Mouse (Mus musculus) heart, embryonic 14.5 days (tissue): ENCODE measurements around the gene Abcf3. TPM values are rescaled to one million over a fixed set of nuclear protein-coding genes. Genes with fewer than 3 reads are reported as not detected.

Experiments used
- ATAC-seq: fragments of 200-750 bp; cut with Nextera tagmentation; 2 replicates; pipeline ENCODE4 v1.8.0; 2017; ENCODE audit warnings: low read depth, moderate TSS enrichment; ENCODE audit not compliant: insufficient number of reproducible peaks, insufficient read depth, low FRiP score
- H3K27ac ChIP-seq, 2 experiments: fragments of 200-500 bp in 1 of 2; fragments of 300-500 bp in 1 of 2; sonication (generic) in 1 of 2; replicated peaks in 1 of 2; 2 replicates each; pipeline ENCODE4 v1.5.1; 2012 to 2014; ENCODE audit warnings: low read depth in 2 of 2, low read length in 2 of 2, control low read depth in 1 of 2, mild to moderate bottlenecking in 1 of 2, mixed read lengths in 1 of 2; ENCODE audit not compliant: control insufficient read depth in 1 of 2, insufficient read depth in 1 of 2
- H3K27me3 ChIP-seq: fragments of 300-500 bp; sonication (generic); 2 replicates; pipeline ENCODE4 v1.6.1; 2014; ENCODE audit warnings: mild to moderate bottlenecking, low read length, control low read depth; ENCODE audit not compliant: control insufficient read depth, insufficient read depth
- H3K36me3 ChIP-seq: fragments of 300-500 bp; sonication (generic); 2 replicates; pipeline ENCODE4 v1.6.1; 2014; ENCODE audit warnings: mild to moderate bottlenecking, control low read depth, low read length, mixed read lengths; ENCODE audit not compliant: control insufficient read depth, insufficient read depth
- H3K4me1 ChIP-seq, 2 experiments: fragments of 200-500 bp in 1 of 2; fragments of 300-500 bp in 1 of 2; sonication (generic) in 1 of 2; 2 replicates each; pipeline ENCODE4 v1.6.1; 2012 to 2014; ENCODE audit warnings: low read length in 2 of 2, control low read depth in 1 of 2, mixed read lengths in 1 of 2; ENCODE audit not compliant: control insufficient read depth in 2 of 2, insufficient read depth in 2 of 2
- H3K4me2 ChIP-seq: fragments of 300-500 bp; sonication (generic); 2 replicates; pipeline ENCODE4 v1.6.1; 2014; ENCODE audit warnings: mild to moderate bottlenecking, low read length
- H3K4me3 ChIP-seq, 2 experiments: fragments of 200-500 bp in 1 of 2; fragments of 300-500 bp in 1 of 2; sonication (generic) in 1 of 2; 2 replicates each; pipeline ENCODE4 v1.5.1; 2012 to 2014; ENCODE audit warnings: low read length in 2 of 2, mild to moderate bottlenecking in 2 of 2, control low read depth in 1 of 2, low read depth in 1 of 2, moderate library complexity in 1 of 2; ENCODE audit not compliant: control insufficient read depth in 1 of 2, insufficient read depth in 1 of 2
- H3K9ac ChIP-seq: fragments of 300-500 bp; sonication (generic); 2 replicates; pipeline ENCODE4 v1.6.1; 2014; ENCODE audit warnings: mild to moderate bottlenecking, low read length
- H3K9me3 ChIP-seq: fragments of 300-500 bp; sonication (generic); 2 replicates; pipeline ENCODE4 v1.6.1; 2016; ENCODE audit warnings: low read length, control low read depth; ENCODE audit not compliant: control insufficient read depth
- WGBS: fragments of 180-500 bp; shearing (Covaris S2); extraction: QIAGEN DNeasy Blood & Tissue Kit; methylation state at CpG from one replicate; pipeline ENCODE4 v1.1.7; 2014; 5-methylcytosine and 5-hydroxymethylcytosine counted together
- polyA plus RNA-seq: library from polyadenylated mRNA; unstranded; fragments of >200 nt; fragmentation: Nextera tagmentation; extraction: Ambion mirVana; gene quantifications from 2 replicates; pipeline ENCODE4 v1.2.1, GENCODE M21; 2014

Abcf3 gene
- polyA plus RNA-seq, 1 experiment from 2014 or later: 37.1 TPM

DNA sequence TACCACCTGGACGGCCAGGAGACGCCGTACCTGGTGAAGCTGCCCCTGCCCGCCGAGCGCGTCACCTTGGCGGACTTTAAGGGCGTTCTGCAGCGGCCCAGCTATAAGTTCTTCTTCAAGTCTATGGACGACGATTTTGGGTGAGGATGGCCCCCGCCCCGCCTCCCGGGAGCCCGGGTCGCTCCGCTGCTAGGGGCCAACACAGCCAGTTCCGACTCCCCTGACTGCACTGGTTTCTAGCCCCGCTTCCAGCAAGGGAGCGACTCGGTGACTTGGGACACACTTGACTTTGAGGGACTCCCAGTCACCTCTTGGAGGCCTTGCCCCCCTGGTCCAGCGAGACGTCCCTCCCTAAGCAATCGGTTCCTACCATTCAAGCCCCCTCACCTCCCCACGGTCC is 31.2 kb upstream of the Abcf3 start:
- WGBS: under 1% methylated on average over 26 of the region's 26 CpGs
- Histone ChIP-seq H3K9ac (peak overlapping the region; percentile 97), H3K4me2 (peak overlapping the region; percentile 91), H3K4me3 (peak overlapping the region; percentile 76 to 85), H3K27ac (peak overlapping the region; percentile 92 to 94), H3K4me1 (peaks cover 0 to 31% of the 10 kb centered on the region in 2 experiments; a peak in 3 of 4 replicates), H3K9me3 (no peaks in the 10 kb centered on the region), H3K27me3 (no peaks in the 10 kb centered on the region), H3K36me3 (peaks cover 28% of the 10 kb centered on the region)
- peak; percentile 23 for ATAC-seq

GRCm38 (mm10) chr16:20517701-20518374 is 30.5 kb upstream of the Abcf3 start:
- H3K4me3 ChIP-seq: peak overlapping the region; percentile 76 to 85
- H3K9me3 ChIP-seq: no peaks in the 10 kb centered on the region
- peak; percentile 14; the same call in 1 of the 2 replicates for ATAC-seq
- peaks cover 0 to 31% of the 10 kb centered on the region in 2 experiments; a peak in 3 of 4 replicates for H3K4me1 ChIP-seq
- H3K27ac ChIP-seq: peak overlapping the region; percentile 92 to 94
- no peaks in the 10 kb centered on the region for H3K27me3 ChIP-seq
- H3K36me3 ChIP-seq: peaks cover 29% of the 10 kb centered on the region
- peak overlapping the region; percentile 97 for H3K9ac ChIP-seq
- H3K4me2 ChIP-seq: peak overlapping the region; percentile 91
- 4% methylated on average over 6 of the region's 6 CpGs for WGBS

GRCm38 (mm10) chr16:20523886-20524285 is 24.5 kb upstream of the Abcf3 start:
- no peak; the same call in 1 of the 2 replicates for ATAC-seq
- Histone ChIP-seq H3K4me3 (no peak overlapping the region), H3K4me2 (no peak overlapping the region), H3K36me3 (peaks cover 88% of the 10 kb centered on the region), H3K27me3 (no peaks in the 10 kb centered on the region), H3K4me1 (peaks cover 0 to 14% of the 10 kb centered on the region in 2 experiments; a peak in 2 of 4 replicates), H3K9me3 (no peaks in the 10 kb centered on the region), H3K27ac (no peak overlapping the region), H3K9ac (no peak overlapping the region)
- 82% methylated on average over 10 of the region's 10 CpGs for WGBS

DNA sequence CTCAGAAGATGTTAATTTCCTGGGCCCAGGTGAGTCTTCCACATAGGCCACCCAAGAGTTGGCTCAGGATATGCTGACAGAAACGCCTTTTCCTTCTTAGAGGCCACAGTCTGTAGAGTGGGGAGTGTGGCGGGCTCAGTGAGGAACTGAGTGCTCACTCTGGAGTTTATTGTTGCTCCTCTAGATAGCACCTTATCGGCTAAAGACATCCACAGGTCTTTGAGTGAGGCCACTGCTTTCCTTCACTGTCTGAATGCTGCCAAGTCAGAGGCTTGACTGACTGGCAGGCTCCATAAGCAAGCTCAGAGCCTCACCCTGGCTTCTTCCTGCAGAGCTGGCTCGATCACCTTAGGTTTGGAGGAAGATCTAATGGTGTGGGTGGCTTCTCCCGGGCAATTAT is 19.6 kb upstream of the Abcf3 start:
- no peak for ATAC-seq
- H3K9ac ChIP-seq: no peak overlapping the region
- WGBS: 86% methylated on average over 5 of the region's 5 CpGs
- H3K4me3 ChIP-seq: no peak overlapping the region
- no peak overlapping the region for H3K27ac ChIP-seq
- H3K4me2 ChIP-seq: no peak overlapping the region
- H3K36me3 ChIP-seq: peaks cover 99% of the 10 kb centered on the region
- no peaks in the 10 kb centered on the region for H3K27me3 ChIP-seq
- no peaks in the 10 kb centered on the region for H3K9me3 ChIP-seq
- H3K4me1 ChIP-seq: no peaks in the 10 kb centered on the region

DNA sequence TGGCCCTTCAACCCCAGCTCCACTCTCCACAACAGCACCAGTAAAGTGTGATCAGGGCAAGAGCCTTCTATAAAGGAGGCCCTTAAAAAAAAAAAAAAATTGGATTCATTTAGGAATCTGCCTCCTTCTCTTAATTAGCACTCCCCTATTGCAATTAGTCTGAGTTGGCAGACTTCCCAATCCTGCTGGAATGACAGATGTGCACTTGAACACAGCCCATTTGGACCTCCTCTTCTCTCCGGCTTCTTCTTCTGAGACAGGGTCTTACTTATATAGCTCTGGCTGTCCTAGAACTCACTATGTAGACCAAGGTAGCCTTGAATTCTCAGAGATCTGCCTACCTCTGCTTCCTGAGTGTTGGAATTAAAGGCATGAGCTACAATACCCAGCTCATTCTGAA is 19.0 kb upstream of the Abcf3 start:
- no peak overlapping the region for H3K4me3 ChIP-seq
- H3K9me3 ChIP-seq: no peaks in the 10 kb centered on the region
- no peaks in the 10 kb centered on the region for H3K27me3 ChIP-seq
- WGBS: 75% methylated on average over 1 of the region's 1 CpGs
- peaks cover 93% of the 10 kb centered on the region for H3K36me3 ChIP-seq
- H3K4me2 ChIP-seq: no peak overlapping the region
- ATAC-seq: no peak
- no peaks in the 10 kb centered on the region for H3K4me1 ChIP-seq
- no peak overlapping the region for H3K9ac ChIP-seq
- no peak overlapping the region for H3K27ac ChIP-seq

DNA sequence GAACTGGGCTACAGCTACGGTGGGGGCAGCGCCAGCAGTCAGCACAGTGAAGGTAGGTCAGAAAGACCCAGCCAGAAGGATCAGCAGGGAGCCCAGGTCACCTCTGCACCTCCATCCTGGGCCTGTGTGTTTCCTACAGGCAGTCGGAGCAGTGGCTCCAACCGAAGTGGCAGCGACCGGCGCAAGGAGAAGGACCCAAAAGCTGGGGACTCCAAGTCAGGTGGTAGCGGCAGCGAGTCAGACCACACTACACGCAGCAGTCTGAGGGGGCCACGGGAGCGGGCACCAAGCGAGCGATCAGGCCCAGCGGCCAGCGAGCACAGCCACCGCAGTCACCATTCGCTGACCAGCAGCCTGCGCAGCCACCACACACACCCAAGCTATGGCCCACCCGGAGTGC is 17.4 kb upstream of the Abcf3 start:
- peaks cover 79% of the 10 kb centered on the region for H3K36me3 ChIP-seq

DNA sequence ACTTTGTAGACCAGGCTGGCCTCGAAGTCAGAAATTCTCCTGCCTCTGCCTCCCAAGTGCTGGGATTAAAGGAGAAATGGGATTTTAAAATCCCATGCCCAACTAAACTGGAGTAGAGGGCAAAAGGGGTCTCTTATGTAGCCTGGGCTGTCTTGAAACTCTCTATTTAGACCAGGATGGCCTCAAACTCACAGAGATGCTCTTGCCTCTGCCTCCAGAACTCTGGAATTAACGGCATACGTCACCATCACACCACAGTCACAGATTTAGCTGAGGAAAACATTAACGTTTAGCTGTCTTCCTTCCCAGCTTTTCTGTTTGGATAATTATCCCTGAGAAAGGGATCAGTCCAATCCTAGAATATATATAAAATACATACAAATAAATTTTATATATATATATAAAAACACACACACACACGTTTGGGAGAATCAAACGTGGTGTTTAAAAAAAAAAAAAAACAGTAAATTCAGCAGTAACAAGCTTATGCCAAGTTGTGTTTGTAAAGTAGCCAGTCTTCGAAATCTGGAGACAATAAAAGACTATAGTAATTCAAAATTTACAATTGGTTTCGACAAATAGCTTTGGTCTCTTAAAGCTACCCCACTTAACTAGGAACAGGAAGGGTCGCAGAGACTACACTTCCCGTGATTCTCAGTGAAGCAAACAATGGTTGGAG is 13.6 kb upstream of the Abcf3 start:
- 48% methylated on average over 10 of the region's 10 CpGs for WGBS
- H3K36me3 ChIP-seq: peaks cover 60% of the 10 kb centered on the region
- ATAC-seq: no peak
- no peak overlapping the region for H3K9ac ChIP-seq
- no peak overlapping the region for H3K27ac ChIP-seq
- H3K9me3 ChIP-seq: no peaks in the 10 kb centered on the region
- 0 out of 2 replicates have a peak overlapping the region, but pooled peaks have one; percentile 37 for H3K4me2 ChIP-seq
- peaks cover 10 to 26% of the 10 kb centered on the region in 2 experiments for H3K4me1 ChIP-seq
- no peaks in the 10 kb centered on the region for H3K27me3 ChIP-seq
- H3K4me3 ChIP-seq: peak overlapping the region in 1 of 2 experiments; percentile 84; a peak in 1 of 4 replicates

More for the DNA sequence above, 17.4 kb upstream of the Abcf3 start:
- 94% methylated on average over 20 of the region's 20 CpGs for WGBS
- Histone ChIP-seq H3K4me2 (no peak overlapping the region), H3K27ac (no peak overlapping the region), H3K9ac (no peak overlapping the region), H3K4me3 (no peak overlapping the region), H3K9me3 (no peaks in the 10 kb centered on the region), H3K4me1 (no peaks in the 10 kb centered on the region; a peak in 1 of 4 replicates), H3K27me3 (no peaks in the 10 kb centered on the region)
- ATAC-seq: no peak
